Mouse (Mus musculus) thymus, postnatal 10 days (tissue): ENCODE results near the gene Vsig10.
A peak's percentile ranks its signal among the peaks of the same experiment; 100 is the strongest.
"Not testable (repeated sequence)": the region's sequence is repeated elsewhere in the genome, so short reads cannot be mapped to it uniquely, and the experiment has no call there.

Experiments used
- DNase-seq, 2 experiments: peaks; one replicate each; pipeline ENCODE4 v3.0.0; 2021; ENCODE audit warnings: low spot score in 2 of 2

The Vsig10 gene

GRCm38 (mm10) chr5:117355648-117356303 lies 36.9 kb downstream of the Vsig10 start:
- no peak for DNase-seq

GRCm38 (mm10) chr5:117356365-117357128 lies 37.7 kb downstream of the Vsig10 start:
- peak in 1 of 2 experiments; percentile 30 for DNase-seq

DNA sequence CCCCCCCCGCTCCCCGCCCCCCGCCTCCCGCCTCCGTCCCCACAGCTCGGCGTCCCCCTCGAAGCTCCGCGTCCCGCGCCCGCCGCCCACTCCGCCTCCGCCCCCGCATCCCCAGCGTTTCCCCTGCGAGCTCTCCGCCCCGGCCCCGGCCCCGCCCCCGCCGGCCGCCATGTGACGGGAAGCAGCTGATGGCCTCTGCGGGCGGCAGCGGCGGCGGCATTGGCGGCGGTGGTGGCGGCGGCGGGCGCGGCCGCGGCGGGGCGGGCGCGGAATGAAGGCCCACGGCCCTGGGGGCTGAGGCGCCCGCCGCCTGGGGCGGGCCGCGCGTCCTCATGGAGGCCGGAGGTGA lies 38.2 kb downstream of the Vsig10 start, which contains the start of gene Wsb2:
Wsb2 (plus strand) TSS at position 176 of the 349 bp plus-strand sequence.
- DNase-seq: peak; percentile 80 to 84

DNA sequence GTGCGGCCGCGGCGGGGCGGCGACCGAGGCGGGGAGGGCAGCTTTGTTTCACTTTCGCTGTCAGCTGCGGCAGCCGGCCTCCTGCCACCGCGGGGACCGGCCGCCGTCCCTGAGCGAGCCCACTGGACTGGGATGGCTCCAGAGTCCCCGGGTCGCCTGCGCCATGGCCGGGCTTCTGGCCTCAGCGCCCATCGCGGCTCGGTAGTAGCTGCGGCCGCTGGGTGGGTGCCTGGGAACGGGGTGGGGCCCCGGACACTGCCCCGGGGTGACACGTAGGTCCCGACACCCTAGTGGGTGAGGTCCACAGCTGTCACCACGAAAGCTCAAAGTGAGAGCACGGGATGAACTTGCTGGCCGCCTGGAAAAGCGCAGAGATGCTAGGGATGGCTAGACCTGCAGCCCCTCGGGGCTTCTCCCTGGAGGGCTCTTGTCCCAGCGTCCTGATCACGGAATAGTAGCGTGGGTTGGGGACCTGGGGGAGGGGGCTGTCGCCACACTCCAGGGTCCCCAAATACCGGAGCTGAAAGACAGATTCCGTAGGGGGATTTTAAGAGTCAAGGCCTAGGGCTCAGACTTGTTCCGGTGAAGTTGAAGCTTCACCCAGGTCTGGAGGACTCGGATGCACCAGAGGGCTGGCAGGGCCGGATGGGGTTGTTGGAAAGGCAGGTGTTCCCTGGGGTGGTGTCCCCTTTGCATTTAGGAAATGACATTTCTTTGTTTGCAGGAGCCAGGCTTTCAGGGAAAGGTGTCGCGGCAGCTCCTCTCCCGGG lies 38.8 kb downstream of the Vsig10 start:
- peak; percentile 46 to 53 for DNase-seq

GRCm38 (mm10) chr5:117358248-117358630 lies 39.4 kb downstream of the Vsig10 start:
- no peak for DNase-seq

- peak; percentile 87 to 93 for DNase-seq
These were observed 39.8 kb downstream of the Vsig10 start for GRCm38 (mm10) chr5:117358725-117359124.

- peak in 1 of 2 experiments; percentile 29 for DNase-seq
These were observed 40.8 kb downstream of the Vsig10 start for GRCm38 (mm10) chr5:117359497-117360227.

- DNase-seq: no peak
These were observed 41.3 kb downstream of the Vsig10 start for GRCm38 (mm10) chr5:117360228-117360515.

- no peak for DNase-seq
These were observed 42.0 kb downstream of the Vsig10 start for GRCm38 (mm10) chr5:117360631-117361541.

GRCm38 (mm10) chr5:117361590-117361989 lies 42.7 kb downstream of the Vsig10 start:
- DNase-seq: no peak

- DNase-seq: no peak
These were observed 44.3 kb downstream of the Vsig10 start for GRCm38 (mm10) chr5:117363066-117363782.

GRCm38 (mm10) chr5:117364821-117365220 lies 45.9 kb downstream of the Vsig10 start:
- no peak for DNase-seq

DNA sequence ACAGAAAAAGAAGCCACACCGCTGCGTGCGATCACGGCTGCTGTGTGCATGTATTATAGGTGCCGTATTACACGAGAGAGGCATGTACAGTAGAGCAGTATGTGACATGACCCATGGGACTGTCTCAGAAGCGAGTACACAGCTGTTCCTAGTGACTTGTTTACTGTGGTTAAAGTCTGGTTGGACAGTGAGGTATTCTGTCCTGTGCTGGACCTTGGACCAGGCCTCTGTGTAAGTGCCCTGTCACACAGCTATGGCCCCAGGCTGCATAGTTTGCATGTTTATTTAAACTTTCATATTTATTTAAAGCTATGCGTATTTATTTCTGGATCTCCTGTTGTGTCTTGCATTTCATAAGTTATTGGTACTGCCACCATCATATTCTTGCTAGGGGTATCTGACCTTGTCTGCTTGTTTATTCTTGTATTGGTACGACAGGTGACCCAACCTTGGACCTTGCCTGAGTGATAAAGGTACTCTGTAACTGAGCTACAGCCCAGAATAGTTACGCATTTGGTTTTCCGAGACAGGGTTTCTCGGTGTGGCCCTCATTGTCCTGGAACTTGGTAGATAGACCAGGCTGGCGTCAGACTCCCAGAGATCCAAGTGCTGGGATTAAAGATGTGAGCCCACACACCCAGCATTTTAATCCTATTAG lies 47.1 kb downstream of the Vsig10 start:
- no peak for DNase-seq

DNA sequence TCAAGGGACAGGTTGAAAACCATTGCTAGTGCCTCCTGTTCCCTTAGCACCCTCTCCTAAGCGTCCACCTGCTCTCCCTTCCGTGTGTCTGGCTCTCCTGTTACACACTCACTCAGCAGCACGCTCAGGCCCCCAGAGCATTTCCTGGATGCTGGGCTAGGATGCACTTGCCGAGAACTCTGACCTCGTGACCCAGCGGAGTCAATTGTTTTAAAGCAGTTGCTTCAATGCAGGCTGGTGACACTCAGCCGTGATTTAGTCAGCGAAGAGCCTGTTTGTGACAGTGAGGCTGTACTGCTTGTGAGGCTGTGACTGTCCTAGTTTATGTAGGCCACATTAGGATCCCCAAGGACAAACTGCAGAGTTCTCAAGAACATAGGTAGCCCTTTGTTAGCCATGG lies 48.3 kb downstream of the Vsig10 start:
- DNase-seq: no peak

DNA sequence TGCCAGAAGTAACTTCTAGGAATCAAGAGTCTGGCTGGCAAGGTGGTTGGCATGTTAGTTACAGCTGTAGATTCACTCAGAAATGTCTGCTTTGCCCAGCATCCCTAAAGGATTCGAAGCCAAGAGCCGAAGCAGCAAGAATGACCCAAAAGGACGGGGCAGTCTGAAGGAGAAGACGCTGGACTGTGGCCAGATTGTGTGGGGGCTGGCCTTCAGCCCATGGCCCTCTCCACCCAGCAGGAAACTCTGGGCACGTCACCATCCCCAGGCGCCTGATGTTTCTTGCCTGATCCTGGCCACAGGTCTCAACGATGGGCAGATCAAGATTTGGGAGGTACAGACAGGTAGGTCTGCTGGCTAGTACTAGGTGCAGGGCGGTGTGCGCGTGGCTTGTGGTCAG lies 51.7 kb downstream of the Vsig10 start:
- DNase-seq: no peak

DNA sequence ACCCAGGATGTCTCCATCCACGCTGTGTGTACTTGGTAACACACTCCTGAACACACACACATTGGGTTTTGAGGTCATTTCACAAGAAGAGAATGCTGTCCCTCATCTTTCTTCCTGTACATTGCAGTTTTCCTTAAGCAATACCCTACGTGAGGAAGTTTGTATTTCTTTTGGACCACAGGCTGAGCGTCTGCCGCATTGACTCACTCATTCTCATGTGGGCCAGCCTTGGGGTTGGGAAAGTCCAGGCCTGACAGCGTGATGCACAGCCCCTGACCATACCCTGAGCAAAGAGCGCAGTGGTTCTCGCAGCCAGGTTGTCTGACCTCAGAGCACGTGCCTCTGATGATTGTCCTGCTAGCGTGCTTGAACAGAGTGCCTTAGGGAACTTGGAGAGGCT lies 54.5 kb downstream of the Vsig10 start:
- no peak for DNase-seq

DNA sequence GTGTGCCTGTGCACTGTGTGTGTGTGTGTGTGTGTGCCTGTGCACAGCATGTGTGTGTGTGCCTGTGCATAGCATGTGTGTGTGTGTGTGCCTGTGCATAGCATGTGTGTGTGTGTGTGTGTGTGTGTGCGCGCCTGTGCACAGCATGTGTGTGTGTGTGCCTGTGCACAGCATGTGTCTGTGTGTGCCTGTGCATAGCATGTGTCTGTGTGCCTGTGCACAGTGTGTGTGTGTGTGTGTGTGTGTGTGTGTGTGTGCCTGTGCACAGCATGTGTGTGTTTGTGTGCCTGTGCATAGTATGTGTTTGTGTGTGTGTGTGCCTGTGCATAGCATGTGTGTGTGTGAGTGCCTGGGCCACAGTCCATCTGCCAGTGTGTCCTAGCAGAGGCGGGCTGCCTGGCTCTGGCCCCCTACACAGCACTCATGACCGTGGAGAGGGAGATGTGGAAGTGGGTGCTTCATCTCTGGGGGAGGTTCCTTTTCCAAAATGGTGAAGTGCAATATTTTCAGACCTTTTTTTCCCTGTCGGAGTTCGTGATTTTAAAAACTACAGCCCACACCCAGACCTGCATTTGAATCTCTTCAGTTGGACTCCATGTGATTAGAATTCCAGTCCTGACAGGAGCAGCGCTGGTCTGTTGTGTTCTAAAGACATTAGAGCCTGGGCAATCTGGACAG lies 55.6 kb downstream of the Vsig10 start:
- no peak for DNase-seq

DNA sequence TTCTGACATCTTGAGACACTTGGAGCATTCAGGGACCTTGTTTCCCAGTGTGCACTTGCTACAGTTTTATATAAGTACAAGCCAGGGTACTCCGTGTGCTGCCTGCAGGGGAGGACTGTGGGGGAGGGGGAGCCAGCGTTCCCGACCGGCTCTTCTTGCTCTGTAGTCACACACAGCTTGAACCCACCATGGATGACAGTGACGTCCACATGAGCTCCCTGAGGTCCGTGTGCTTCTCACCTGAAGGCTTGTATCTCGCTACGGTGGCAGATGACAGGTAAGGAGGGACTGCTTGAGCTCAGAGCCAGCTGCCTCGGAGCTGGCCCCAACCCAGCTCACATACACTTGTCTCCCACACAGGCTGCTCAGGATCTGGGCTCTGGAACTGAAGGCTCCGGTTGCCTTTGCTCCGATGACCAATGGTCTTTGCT lies 57.5 kb downstream of the Vsig10 start:
- no peak for DNase-seq

GRCm38 (mm10) chr5:117377731-117378130 lies 58.8 kb downstream of the Vsig10 start:
- not testable (repeated sequence) for DNase-seq
